Mouse (Mus musculus): ENCODE data around the gene Gm21292. TPM values are rescaled to one million over a fixed set of nuclear protein-coding genes. Genes with fewer than 3 reads are reported as not detected.
"Not testable (repeated sequence)": the region's sequence is repeated elsewhere in the genome, so short reads cannot be mapped to it uniquely, and the experiment has no call there.

The Gm21292 gene
- not detected for total RNA-seq (2021)
- long read RNA-seq, experiment 1, result 0 reads
- long read RNA-seq, experiment 2, result 0 reads

DNA sequence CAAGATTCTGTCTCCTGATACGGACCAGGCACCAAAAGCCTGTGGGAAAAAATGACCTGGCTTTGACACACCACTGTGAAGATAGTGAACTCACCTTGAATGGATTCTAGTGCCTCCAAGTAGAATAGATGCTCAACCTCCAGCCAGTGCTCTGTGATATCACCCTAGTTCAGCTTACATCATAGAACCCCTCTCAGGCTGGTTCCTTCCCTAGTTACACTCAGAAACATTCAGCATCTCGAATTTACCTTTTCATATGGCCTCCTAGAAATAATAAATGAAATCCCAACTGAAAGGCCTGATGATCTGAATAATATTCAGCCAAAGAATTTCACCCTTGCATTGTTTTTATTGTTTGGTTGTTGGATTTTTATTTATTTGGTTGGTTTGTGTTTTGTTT, at the start of gene Gm21292:
Gene Gm21292 (minus strand): TSS at position 101 of the 400 bp plus-strand sequence.
- DNase-seq (ENCODE audit: low spot score in 2 of 2), result not testable (repeated sequence)

More for the DNA sequence above, at the start of gene Gm21292:
- intact Hi-C loops (cut with DNase I), result not testable (repeated sequence)

Other genes starting within 250 kb of the Gm21292 start
- gene Gm21721, start 68.3 kb upstream of the Gm21292 start, total RNA-seq (2021), result not detected
- gene Gm21812, start 213.3 kb upstream of the Gm21292 start, total RNA-seq (2021), result not detected